Mouse (Mus musculus): ENCODE results near the gene Sult6b1. TPM values are rescaled to one million over a fixed set of nuclear protein-coding genes. Genes with fewer than 3 reads are reported as not detected.

Gene Sult6b1
- total RNA-seq, 1 experiment = 7.9 TPM

GRCm38 (mm10) chr17:78885286-78886065 lies 21.3 kb downstream of the Sult6b1 start:
- H3K9me3 ChIP-seq (ENCODE audit: control insufficient read depth, insufficient read depth, low read depth, low read length) = no peaks in the 10 kb centered on the region
- no peak for DNase-seq (ENCODE audit: low read depth, low spot score)
- in situ Hi-C loops (cut with MboI; ENCODE audit: low sequenced_read_pairs in 2 of 2, unreplicated experiment in 2 of 2) = no loop called here
- H3K9ac ChIP-seq (ENCODE audit: insufficient read depth, low read depth, low read length, poor library complexity, severe bottlenecking) = no peak overlapping the region
- H3K4me3 ChIP-seq (ENCODE audit: insufficient read depth in 1 of 2, low read depth in 1 of 2, low read length in 2 of 2, poor library complexity in 1 of 2, severe bottlenecking in 1 of 2) = no peak overlapping the region
- no peaks in the 10 kb centered on the region for H3K36me3 ChIP-seq (ENCODE audit: control insufficient read depth, insufficient read depth, low read length, poor library complexity, severe bottlenecking)
- TF ChIP-seq ZC3H11A (IDR thresholded peaks at IDR 0.05; ENCODE audit: borderline replicate concordance, low read depth, low read length) (no peak), ZNF384 (IDR thresholded peaks at IDR 0.05; ENCODE audit: low read depth, low read length) (no peak), MAFK (IDR thresholded peaks at IDR 0.05; ENCODE audit: insufficient read depth, low read depth, low read length) (no peak), HCFC1 (IDR thresholded peaks at IDR 0.05; ENCODE audit: borderline replicate concordance, insufficient read depth, low read length) (no peak), CHD2 (IDR thresholded peaks at IDR 0.05; ENCODE audit: low read depth, low read length) (no peak)
- no peak overlapping the region for H3K27ac ChIP-seq (ENCODE audit: insufficient read depth, low read depth, low read length, poor library complexity, severe bottlenecking)
- peaks cover 0 to 2% of the 10 kb centered on the region in 2 experiments; a peak in 1 of 4 replicates for H3K4me1 ChIP-seq (ENCODE audit: control insufficient read depth in 2 of 2, insufficient read depth in 2 of 2, low read length in 2 of 2, poor library complexity in 1 of 2)

GRCm38 (mm10) chr17:78883291-78883690 lies 23.5 kb downstream of the Sult6b1 start:
- H3K4me1 ChIP-seq (ENCODE audit: control insufficient read depth in 2 of 2, insufficient read depth in 2 of 2, low read length in 2 of 2, poor library complexity in 1 of 2) = peaks cover 0 to 2% of the 10 kb centered on the region in 2 experiments; a peak in 1 of 4 replicates
- H3K4me3 ChIP-seq (ENCODE audit: insufficient read depth in 1 of 2, low read depth in 1 of 2, low read length in 2 of 2, poor library complexity in 1 of 2, severe bottlenecking in 1 of 2) = no peak overlapping the region
- in situ Hi-C loops (cut with MboI; ENCODE audit: low sequenced_read_pairs in 2 of 2, unreplicated experiment in 2 of 2) = no loop called here
- no peak for DNase-seq (ENCODE audit: low read depth, low spot score)
- H3K27ac ChIP-seq (ENCODE audit: insufficient read depth, low read depth, low read length, poor library complexity, severe bottlenecking) = no peak overlapping the region
- H3K9ac ChIP-seq (ENCODE audit: insufficient read depth, low read depth, low read length, poor library complexity, severe bottlenecking) = no peak overlapping the region
- no peaks in the 10 kb centered on the region for H3K9me3 ChIP-seq (ENCODE audit: control insufficient read depth, insufficient read depth, low read depth, low read length)
- no peaks in the 10 kb centered on the region for H3K36me3 ChIP-seq (ENCODE audit: control insufficient read depth, insufficient read depth, low read length, poor library complexity, severe bottlenecking)
- TF ChIP-seq CHD2 (IDR thresholded peaks at IDR 0.05; ENCODE audit: low read depth, low read length) (no peak), ZC3H11A (IDR thresholded peaks at IDR 0.05; ENCODE audit: borderline replicate concordance, low read depth, low read length) (no peak), MAFK (IDR thresholded peaks at IDR 0.05; ENCODE audit: insufficient read depth, low read depth, low read length) (no peak), HCFC1 (IDR thresholded peaks at IDR 0.05; ENCODE audit: borderline replicate concordance, insufficient read depth, low read length) (no peak), ZNF384 (IDR thresholded peaks at IDR 0.05; ENCODE audit: low read depth, low read length) (no peak)

GRCm38 (mm10) chr17:78882401-78883112 lies 24.2 kb downstream of the Sult6b1 start, which contains the start of gene Eif2ak2:
Eif2ak2 (minus strand) TSS chr17:78882573.
- in situ Hi-C loops (cut with MboI; ENCODE audit: low sequenced_read_pairs in 2 of 2, unreplicated experiment in 2 of 2) = no loop called here
- peak within 1 kb of the TSS; percentile 14; the same call in 1 of the 2 replicates for H3K27ac ChIP-seq (ENCODE audit: insufficient read depth, low read depth, low read length, poor library complexity, severe bottlenecking)
- peaks cover 0 to 2% of the 10 kb centered on the region in 2 experiments; a peak in 1 of 4 replicates for H3K4me1 ChIP-seq (ENCODE audit: control insufficient read depth in 2 of 2, insufficient read depth in 2 of 2, low read length in 2 of 2, poor library complexity in 1 of 2)
- TF ChIP-seq ZC3H11A (IDR thresholded peaks at IDR 0.05; ENCODE audit: borderline replicate concordance, low read depth, low read length) = no peak
- no peak for TF ChIP-seq ZNF384 (IDR thresholded peaks at IDR 0.05; ENCODE audit: low read depth, low read length)
- TF ChIP-seq CHD2 (IDR thresholded peaks at IDR 0.05; ENCODE audit: low read depth, low read length) = peak; percentile 81
- TF ChIP-seq MAFK (IDR thresholded peaks at IDR 0.05; ENCODE audit: insufficient read depth, low read depth, low read length) = no peak
- TF ChIP-seq HCFC1 (IDR thresholded peaks at IDR 0.05; ENCODE audit: borderline replicate concordance, insufficient read depth, low read length) = 0 out of 2 replicates have a peak, but pooled peaks have one; percentile 23
- no peaks in the 10 kb centered on the region for H3K9me3 ChIP-seq (ENCODE audit: control insufficient read depth, insufficient read depth, low read depth, low read length)
- H3K9ac ChIP-seq (ENCODE audit: insufficient read depth, low read depth, low read length, poor library complexity, severe bottlenecking) = peak within 1 kb of the TSS; percentile 75
- no peaks in the 10 kb centered on the region for H3K36me3 ChIP-seq (ENCODE audit: control insufficient read depth, insufficient read depth, low read length, poor library complexity, severe bottlenecking)
- peak; percentile 69 for DNase-seq (ENCODE audit: low read depth, low spot score)
- peak within 1 kb of the TSS; percentile 67 to 95 for H3K4me3 ChIP-seq (ENCODE audit: insufficient read depth in 1 of 2, low read depth in 1 of 2, low read length in 2 of 2, poor library complexity in 1 of 2, severe bottlenecking in 1 of 2)

GRCm38 (mm10) chr17:78881878-78882304 lies 24.9 kb downstream of the Sult6b1 start:
- H3K36me3 ChIP-seq (ENCODE audit: control insufficient read depth, insufficient read depth, low read length, poor library complexity, severe bottlenecking) = no peaks in the 10 kb centered on the region
- DNase-seq (ENCODE audit: low read depth, low spot score) = no peak
- in situ Hi-C loops (cut with MboI; ENCODE audit: low sequenced_read_pairs in 2 of 2, unreplicated experiment in 2 of 2) = no loop called here
- no peak for TF ChIP-seq ZNF384 (IDR thresholded peaks at IDR 0.05; ENCODE audit: low read depth, low read length)
- no peak for TF ChIP-seq MAFK (IDR thresholded peaks at IDR 0.05; ENCODE audit: insufficient read depth, low read depth, low read length)
- TF ChIP-seq CHD2 (IDR thresholded peaks at IDR 0.05; ENCODE audit: low read depth, low read length) = no peak
- no peak for TF ChIP-seq HCFC1 (IDR thresholded peaks at IDR 0.05; ENCODE audit: borderline replicate concordance, insufficient read depth, low read length)
- no peak for TF ChIP-seq ZC3H11A (IDR thresholded peaks at IDR 0.05; ENCODE audit: borderline replicate concordance, low read depth, low read length)
- peak overlapping the region; percentile 67 to 95 for H3K4me3 ChIP-seq (ENCODE audit: insufficient read depth in 1 of 2, low read depth in 1 of 2, low read length in 2 of 2, poor library complexity in 1 of 2, severe bottlenecking in 1 of 2)
- no peaks in the 10 kb centered on the region for H3K9me3 ChIP-seq (ENCODE audit: control insufficient read depth, insufficient read depth, low read depth, low read length)
- H3K4me1 ChIP-seq (ENCODE audit: control insufficient read depth in 2 of 2, insufficient read depth in 2 of 2, low read length in 2 of 2, poor library complexity in 1 of 2) = peaks cover 0 to 2% of the 10 kb centered on the region in 2 experiments; a peak in 1 of 4 replicates
- peak overlapping the region; percentile 14; the same call in 1 of the 2 replicates for H3K27ac ChIP-seq (ENCODE audit: insufficient read depth, low read depth, low read length, poor library complexity, severe bottlenecking)
- H3K9ac ChIP-seq (ENCODE audit: insufficient read depth, low read depth, low read length, poor library complexity, severe bottlenecking) = peak overlapping the region; percentile 75
